Mouse (Mus musculus): Measurements from ENCODE around the gene Zbtb12.

- TF ChIP-seq HCFC1 (IDR thresholded peaks at IDR 0.05; ENCODE audit: borderline replicate concordance, insufficient read depth, low read length) (no peak), CHD2 (IDR thresholded peaks at IDR 0.05; ENCODE audit: low read depth, low read length) (no peak), MAFK (IDR thresholded peaks at IDR 0.05; ENCODE audit: insufficient read depth, low read depth, low read length) (no peak), ZC3H11A (IDR thresholded peaks at IDR 0.05; ENCODE audit: borderline replicate concordance, low read depth, low read length) (no peak), ZNF384 (IDR thresholded peaks at IDR 0.05; ENCODE audit: low read depth, low read length) (no peak)
Measured at GRCm38 (mm10) chr17:34922939-34923338, 43.7 kb downstream of the Zbtb12 start.

Measured in ES-E14 (cell line).